32 mouse cellular contexts compared by ENCODE assay signal in genomic region chr5:65781769-65782715, GRCm38 (mm10). TPM values are rescaled to one million over a fixed set of nuclear protein-coding genes. Genes with fewer than 3 reads are reported as not detected.
DNase-seq lines count a peak whose midpoint lies in the region; ATAC-seq and TF ChIP-seq lines count a peak whose summit lies in the region.
"Had no signal": no experiment of that assay in that cellular context is flagged by ENCODE, and none has a peak within 500 bp of the region (broad histone marks: within the 10 kb centered on the region; RNA-seq: fewer than 3 reads in every experiment).

No protein-coding gene starts in this region.

- peak overlapping the region; percentile 40; the same call in 1 of the 2 replicates for H3K27ac ChIP-seq in CH12.LX (ENCODE audit: insufficient read depth, low read depth)
- H3K27ac ChIP-seq in stomach, postnatal 0 days (replicated peaks), result no peak overlapping the region
- H3K27ac ChIP-seq: embryonic facial prominence, embryonic 10.5 days; embryonic facial prominence, embryonic 15.5 days; forebrain, embryonic 12.5 days; hindbrain, embryonic 12.5 days; hindbrain, postnatal 0 days; left cerebral cortex, adult 2 months; limb, embryonic 13.5 days; liver, embryonic 12.5 days; neural tube, embryonic 15.5 days; stomach, embryonic 15.5 days had no signal

- no peaks in the 10 kb centered on the region for H3K9me3 ChIP-seq in CH12.LX (replicated peaks; ENCODE audit: low read length)
- no peaks in the 10 kb centered on the region for H3K9me3 ChIP-seq in stomach, postnatal 0 days (ENCODE audit: control insufficient read depth, low read length)
- H3K9me3 ChIP-seq: embryonic facial prominence, embryonic 10.5 days; embryonic facial prominence, embryonic 15.5 days; forebrain, embryonic 12.5 days; hindbrain, embryonic 12.5 days; limb, embryonic 13.5 days; liver, embryonic 12.5 days; megakaryocyte, embryonic 14.5 days; neural tube, embryonic 15.5 days; stomach, embryonic 15.5 days had no signal

- no peak for TF ChIP-seq CTCF in CH12.LX (conservative IDR thresholded peaks at IDR 0.05 in 1 of 2, IDR thresholded peaks at IDR 0.05 in 1 of 2; ENCODE audit: low read depth in 2 of 2, low read length in 2 of 2)
- TF ChIP-seq CTCF in stomach, postnatal 0 days (IDR thresholded peaks at IDR 0.05; ENCODE audit: low read depth), result 0 out of 2 replicates have a peak, but pooled peaks have one; percentile 5

- peak; percentile 46 for TF ChIP-seq POLR2A in CH12.LX (IDR thresholded peaks at IDR 0.05; ENCODE audit: low read depth, low read length)

- no peak overlapping the region for H3K4me3 ChIP-seq in CH12.LX (replicated peaks in 1 of 3; ENCODE audit: low read depth in 2 of 3, low read length in 2 of 3, poor library complexity in 1 of 3)
- no peak overlapping the region for H3K4me3 ChIP-seq in stomach, postnatal 0 days (ENCODE audit: low read depth, low read length)
- H3K4me3 ChIP-seq: embryonic facial prominence, embryonic 10.5 days; embryonic facial prominence, embryonic 15.5 days; forebrain, embryonic 12.5 days; hindbrain, embryonic 12.5 days; left cerebral cortex, adult 2 months; limb, embryonic 13.5 days; liver, embryonic 12.5 days; megakaryocyte, embryonic 14.5 days; neural tube, embryonic 15.5 days; stomach, embryonic 15.5 days had no signal

- peaks cover 4% of the 10 kb centered on the region for H3K79me2 ChIP-seq in CH12.LX (replicated peaks; ENCODE audit: control insufficient read depth, extremely low read depth, insufficient read depth, poor library complexity, severe bottlenecking)

- no peak for TF ChIP-seq EP300 in CH12.LX (IDR thresholded peaks at IDR 0.05; ENCODE audit: low read length)
- TF ChIP-seq EP300 in stomach, postnatal 0 days (optimal IDR thresholded peaks at IDR 0.05), result no peak

- peaks cover 6 to 28% of the 10 kb centered on the region in 2 experiments for H3K36me3 ChIP-seq in CH12.LX (replicated peaks in 1 of 2; ENCODE audit: control insufficient read depth in 1 of 2, insufficient read depth in 1 of 2, low read length in 1 of 2)
- H3K36me3 ChIP-seq in stomach, postnatal 0 days (ENCODE audit: control insufficient read depth, insufficient read depth, low read length), result 0 out of 2 replicates have a peak, but pooled peaks cover 2% of the 10 kb centered on the region

- ATAC-seq in stomach, postnatal 0 days (ENCODE audit: low FRiP score, low TSS enrichment), result peak; percentile 54; the same call in 1 of the 2 replicates
- ATAC-seq: hindbrain, postnatal 0 days; liver, embryonic 12.5 days; liver, postnatal 0 days had no signal

- no peak for TF ChIP-seq RAD21 in CH12.LX (IDR thresholded peaks at IDR 0.05; ENCODE audit: low read depth, low read length)

- H3K27me3 ChIP-seq in CH12.LX (replicated peaks), result no peaks in the 10 kb centered on the region
- no peaks in the 10 kb centered on the region for H3K27me3 ChIP-seq in stomach, postnatal 0 days (ENCODE audit: control insufficient read depth, insufficient read depth, low read length)
- H3K27me3 ChIP-seq: embryonic facial prominence, embryonic 15.5 days; forebrain, embryonic 12.5 days; hindbrain, embryonic 12.5 days; limb, embryonic 13.5 days; liver, embryonic 12.5 days; megakaryocyte, embryonic 14.5 days; neural tube, embryonic 15.5 days; stomach, embryonic 15.5 days had no signal

- H3K4me1 ChIP-seq in CH12.LX (ENCODE audit: control insufficient read depth in 1 of 2, insufficient read depth in 2 of 2), result peaks cover 13 to 40% of the 10 kb centered on the region in 2 experiments
- no peaks in the 10 kb centered on the region for H3K4me1 ChIP-seq in stomach, postnatal 0 days (replicated peaks; ENCODE audit: control insufficient read depth, insufficient read depth)
- H3K4me1 ChIP-seq: embryonic facial prominence, embryonic 10.5 days; embryonic facial prominence, embryonic 15.5 days; hindbrain, embryonic 12.5 days; limb, embryonic 13.5 days; liver, embryonic 12.5 days; neural tube, embryonic 15.5 days; stomach, embryonic 15.5 days had no signal

- peak; percentile 70 for DNase-seq in heart, adult 11 months
- no peak for DNase-seq in heart, adult 9 months (ENCODE audit: low spot score in 2 of 2)
- peak; percentile 11 to 15 for DNase-seq in spleen, adult 18-20 months
- DNase-seq in spleen, postnatal 4 days (ENCODE audit: low spot score in 2 of 2), result no peak
- DNase-seq in CH12.LX (ENCODE audit: extremely low read depth) (peak; percentile 24), MN1 (ENCODE audit: low spot score) (no peak)
- DNase-seq in stomach, postnatal 0 days (ENCODE audit: low spot score), result no peak
- no peak for DNase-seq in left cerebral cortex, adult 9 months (ENCODE audit: low spot score in 2 of 2)
- DNase-seq: adrenal gland, adult 8-10 months; cerebellum, adult 8-10 months; cerebellum, postnatal 25 days; gastrocnemius, postnatal 14 days; heart, postnatal 36 days; kidney, adult 11 months; liver, postnatal 0 days; lung, postnatal 4 days; midbrain, embryonic 14.5 days; right cerebral cortex, postnatal 25 days; thymus, adult 2 months; thymus, postnatal 36 days had no signal

- dilution Hi-C loops in CH12.LX (cut with MboI; ENCODE audit: extremely low pct_ligation_motif_present, extremely low pct_unique_long_range_greater_than_20kb, low sequenced_read_pairs), result no loop called here

- H3K9ac ChIP-seq in CH12.LX (ENCODE audit: insufficient read depth, low read depth), result peak overlapping the region; percentile 54
- H3K9ac ChIP-seq in stomach, postnatal 0 days (ENCODE audit: low read length), result no peak overlapping the region
- H3K9ac ChIP-seq: embryonic facial prominence, embryonic 15.5 days; forebrain, embryonic 12.5 days; hindbrain, embryonic 12.5 days; limb, embryonic 13.5 days; liver, embryonic 12.5 days; liver, postnatal 0 days; neural tube, embryonic 15.5 days; stomach, embryonic 15.5 days had no signal

- WGBS in stomach, postnatal 0 days, result 55% methylated on average over 13 of the region's 13 CpGs

- in situ Hi-C loops in CH12.LX (cut with MboI; ENCODE audit: low pct_ligation_motif_present, low pct_unique_long_range_greater_than_20kb, low sequenced_read_pairs), result no loop called here

- peak overlapping the region; percentile 100 for H3K4me2 ChIP-seq in CH12.LX (ENCODE audit: insufficient read depth, low read depth, poor library complexity, severe bottlenecking)
- no peak overlapping the region for H3K4me2 ChIP-seq in stomach, postnatal 0 days (replicated peaks; ENCODE audit: low read depth)
- H3K4me2 ChIP-seq: embryonic facial prominence, embryonic 15.5 days; forebrain, embryonic 12.5 days; heart, embryonic 11.5 days; hindbrain, embryonic 12.5 days; limb, embryonic 13.5 days; liver, embryonic 12.5 days; neural tube, embryonic 15.5 days; stomach, embryonic 15.5 days had no signal

TF ChIP-seq in CH12.LX, 34 proteins besides CTCF, POLR2A, EP300 and RAD21 (continues in another document):
- TF ChIP-seq RCOR1 (conservative IDR thresholded peaks at IDR 0.05; ENCODE audit: low read depth, low read length) (no peak), USF2 (conservative IDR thresholded peaks at IDR 0.05; ENCODE audit: low read depth, low read length) (no peak), UBTF (IDR thresholded peaks at IDR 0.05; ENCODE audit: low read depth, low read length) (no peak), TBP (conservative IDR thresholded peaks at IDR 0.05; ENCODE audit: low read depth, low read length) (peak; percentile 32; the same call in 1 of the 2 replicates), BHLHE40 (IDR thresholded peaks at IDR 0.05; ENCODE audit: low read depth, low read length) (0 out of 2 replicates have a peak, but pooled peaks have one; percentile 27), POLR2AphosphoS2 (IDR thresholded peaks at IDR 0.05; ENCODE audit: low read depth, low read length) (no peak), ZMIZ1 (IDR thresholded peaks at IDR 0.05; ENCODE audit: low read depth, low read length) (no peak), CHD1 (IDR thresholded peaks at IDR 0.05; ENCODE audit: low read depth, low read length) (no peak; the same call in 1 of the 2 replicates), USF1 (IDR thresholded peaks at IDR 0.05; ENCODE audit: low read depth, low read length) (peak; percentile 34; the same call in 1 of the 2 replicates), NRF1 (IDR thresholded peaks at IDR 0.05; ENCODE audit: low read depth, low read length) (no peak), GABPA (IDR thresholded peaks at IDR 0.05; ENCODE audit: insufficient replicate concordance, low read depth, low read length) (no peak), JUND (conservative IDR thresholded peaks at IDR 0.05; ENCODE audit: low read depth, low read length) (0 out of 2 replicates have a peak, but pooled peaks have one; percentile 49), ETS1 (conservative IDR thresholded peaks at IDR 0.05; ENCODE audit: low read depth, low read length) (no peak), MAX (IDR thresholded peaks at IDR 0.05; ENCODE audit: low read length) (peak; percentile 66), NELFE (IDR thresholded peaks at IDR 0.05; ENCODE audit: low read depth, low read length) (no peak), E2F4 (IDR thresholded peaks at IDR 0.05; ENCODE audit: insufficient replicate concordance, low read depth, low read length) (no peak), MEF2A (IDR thresholded peaks at IDR 0.05; ENCODE audit: borderline replicate concordance, low read depth, low read length) (no peak), ZKSCAN1 (IDR thresholded peaks at IDR 0.05; ENCODE audit: borderline replicate concordance, low read depth, low read length) (no peak), MYC (IDR thresholded peaks at IDR 0.05; ENCODE audit: low read depth, low read length) (peak; percentile 37; the same call in 1 of the 2 replicates), SIN3A (IDR thresholded peaks at IDR 0.05; ENCODE audit: low read length) (no peak), CHD2 (IDR thresholded peaks at IDR 0.05; ENCODE audit: low read length) (no peak), ZC3H11A (IDR thresholded peaks at IDR 0.05; ENCODE audit: low read depth, low read length) (no peak), ZNF384 (IDR thresholded peaks at IDR 0.05; ENCODE audit: low read depth, low read length) (no peak), ELF1 (IDR thresholded peaks at IDR 0.05; ENCODE audit: low read depth, low read length) (peak; percentile 66; the same call in 1 of the 2 replicates), PAX5 (IDR thresholded peaks at IDR 0.05; ENCODE audit: low read length) (no peak), SMC3 (IDR thresholded peaks at IDR 0.05; ENCODE audit: low read depth, low read length) (no peak), KAT2A (IDR thresholded peaks at IDR 0.05; ENCODE audit: insufficient replicate concordance, low read length) (no peak), TCF12 (IDR thresholded peaks at IDR 0.05; ENCODE audit: low read depth, low read length) (no peak), IRF4 (IDR thresholded peaks at IDR 0.05; ENCODE audit: low read depth, low read length) (no peak), HCFC1 (IDR thresholded peaks at IDR 0.05; ENCODE audit: low read depth, low read length) (no peak)

RNA-seq across cellular contexts. Expression of gene N4bp2, which starts 18.7 kb away (rescaled TPM):
- total RNA-seq in CH12.LX (2012; rRNA removed) (13.5 and 15.1 TPM in 2 replicates), CH12.LX (2014; rRNA removed) (12.8 and 13.1 TPM in 2 replicates)
- 15.1 and 16.4 TPM in 2 replicates for polyA plus RNA-seq in CH12.LX (2012; ENCODE audit: insufficient read length, low read depth)
- 5.7 and 6.0 TPM in 2 replicates for polyA plus RNA-seq in stomach, postnatal 0 days (2015; fragmentation: Nextera tagmentation; extraction: Ambion mirVana)

Comparison
In these comparisons a context has a peak if more than half of its experiments do, and no peak if none do; other contexts are left out.
1. DNase-seq: peak in heart, adult 11 months (single experiment), spleen, adult 18-20 months (2 of 2) and CH12.LX (single experiment); none in heart, adult 9 months (0 of 2), spleen, postnatal 4 days (0 of 2), stomach, postnatal 0 days (single experiment), MN1 (single experiment) and left cerebral cortex, adult 9 months (0 of 2).